Mouse (Mus musculus) C2C12 (cell line): Measurements from ENCODE around the gene Ugcg.
A peak's percentile ranks its signal among the peaks of the same experiment; 100 is the strongest.

Source experiments
- CEBPB ChIP-seq: IDR thresholded peaks from one replicate; pipeline ENCODE4 v1.6.1; 2011; ENCODE audit warnings: low read depth, mild to moderate bottlenecking, control low read depth, moderate library complexity
- CTCF ChIP-seq: IDR thresholded peaks from one replicate; pipeline ENCODE4 v1.5.1; 2011; ENCODE audit not compliant: control insufficient read depth, insufficient read depth, insufficient read length
- FOSL1 ChIP-seq: IDR thresholded peaks from one replicate; pipeline ENCODE4 v1.8.0; 2011; ENCODE audit warnings: mild to moderate bottlenecking, low read length; ENCODE audit not compliant: poor library complexity, insufficient read depth, severe bottlenecking
- MAX ChIP-seq: IDR thresholded peaks from one replicate; pipeline ENCODE4 v1.6.1; 2011; ENCODE audit warnings: mild to moderate bottlenecking, control low read depth
- MYOD1 ChIP-seq: IDR thresholded peaks from one replicate; pipeline ENCODE4 v1.6.1; 2011; ENCODE audit warnings: low read depth; ENCODE audit not compliant: control insufficient read depth, insufficient read length
- MYOG ChIP-seq: IDR thresholded peaks from one replicate; pipeline ENCODE4 v1.6.1; 2011; ENCODE audit not compliant: control insufficient read depth, insufficient read length; ENCODE audit errors: extremely low read depth
- USF1 ChIP-seq: IDR thresholded peaks from one replicate; pipeline ENCODE4 v1.6.1; 2011; ENCODE audit warnings: low read depth, mild to moderate bottlenecking, control low read depth, moderate library complexity

- TF ChIP-seq MYOD1 (no peak), CTCF (no peak), MAX (peak; percentile 59), FOSL1 (no peak), USF1 (peak; percentile 93), CEBPB (no peak), MYOG (no peak)
These were observed 10.3 kb downstream of the Ugcg start for GRCm38 (mm10) chr4:59199341-59199740.
